Mouse (Mus musculus): ENCODE data around the gene Fezf2. TPM values are rescaled to one million over a fixed set of nuclear protein-coding genes. Genes with fewer than 3 reads are reported as not detected.

Gene Fezf2
- total RNA-seq (2023): not detected

DNA sequence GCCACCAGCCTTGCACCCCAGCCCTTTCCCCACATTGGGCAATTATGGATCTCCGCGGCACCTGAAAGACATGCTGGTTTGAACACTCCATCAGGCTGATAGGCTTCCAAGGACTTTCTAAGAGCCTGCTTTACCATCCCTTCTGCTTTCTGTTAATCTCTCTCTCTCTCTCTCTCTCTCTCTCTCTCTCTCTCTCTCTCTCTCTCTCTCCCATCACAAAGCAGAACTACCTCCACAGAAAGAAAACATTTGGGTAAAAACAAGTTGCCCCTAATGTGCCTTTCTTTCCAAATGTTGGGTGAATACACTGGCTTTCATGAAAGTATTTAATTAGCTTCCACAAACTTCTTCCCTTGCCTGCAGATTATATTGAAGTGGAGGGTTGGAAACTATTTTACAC lies at the start of gene Fezf2:
Fezf2 (minus strand) TSS at position 101 of the 400 bp plus-strand sequence.

Other genes with a start within 250 kb of the Fezf2 start
- gene Gm49355, start 64.2 kb downstream of the Fezf2 start, total RNA-seq (2023): not detected
- 10 to 100 TPM; 13.5 to 24.4 TPM for gene 3830406C13Rik, start 64.0 kb downstream of the Fezf2 start, total RNA-seq (2023)

Data from T-cell, adult 66 days (primary cell).